Mouse (Mus musculus) spleen, postnatal 4 days (tissue): Measurements from ENCODE around the gene Gm49325.

Experiments used
- DNase-seq, 2 experiments: peaks; one replicate each; pipeline ENCODE4 v3.0.0; 2022; ENCODE audit warnings: low spot score in 2 of 2

Gene Gm49325

GRCm38 (mm10) chr10:77626036-77626435 lies 20.0 kb downstream of the Gm49325 start:
- DNase-seq, result no peak

- no peak for DNase-seq
These were observed 20.6 kb downstream of the Gm49325 start for GRCm38 (mm10) chr10:77626591-77626990.

DNA sequence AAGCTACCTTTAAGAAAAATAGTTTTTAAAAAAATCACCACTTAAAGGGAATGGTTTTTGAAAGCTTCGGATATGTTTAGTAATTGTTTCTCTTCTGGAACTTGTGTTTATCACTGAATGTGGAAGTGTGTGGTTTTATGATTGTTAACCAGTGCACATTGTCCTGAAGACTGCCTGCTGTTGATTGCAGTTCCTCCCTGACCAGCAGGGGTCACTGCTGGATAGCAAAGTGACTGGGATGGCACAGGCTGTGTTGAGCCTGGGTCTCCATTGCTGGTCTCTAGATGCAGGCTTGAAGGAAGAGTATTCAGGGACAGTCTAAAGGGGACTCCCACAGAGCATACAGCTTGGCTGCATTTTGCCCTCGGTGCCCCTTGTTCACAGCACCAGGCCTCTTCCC lies 21.5 kb downstream of the Gm49325 start:
- peak; percentile 80 to 92 for DNase-seq

- no peak for DNase-seq
These were observed 23.2 kb downstream of the Gm49325 start for GRCm38 (mm10) chr10:77629163-77629562.

DNA sequence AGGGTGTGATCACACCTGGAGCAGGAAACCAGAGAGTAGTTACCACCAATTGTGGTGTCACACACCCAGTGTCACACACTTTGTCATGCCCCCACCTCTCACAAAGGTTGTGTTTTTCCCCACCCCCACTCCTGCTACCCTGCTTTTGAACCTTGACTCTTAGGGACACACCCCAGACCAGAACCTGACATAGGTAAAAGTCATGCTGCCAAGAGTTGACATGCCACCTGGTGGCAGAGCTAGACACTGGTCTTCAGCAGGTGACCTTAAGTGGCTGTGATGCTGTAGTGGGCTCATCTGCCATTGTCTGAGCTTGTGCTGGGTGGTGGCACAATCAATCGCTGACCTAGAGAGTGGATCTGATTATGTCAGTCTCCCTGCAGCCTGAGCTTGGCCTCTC lies 24.0 kb downstream of the Gm49325 start:
- DNase-seq, result no peak

GRCm38 (mm10) chr10:77634016-77634415 lies 28.0 kb downstream of the Gm49325 start:
- no peak for DNase-seq

GRCm38 (mm10) chr10:77634452-77635231 lies 28.6 kb downstream of the Gm49325 start:
- no peak for DNase-seq

DNA sequence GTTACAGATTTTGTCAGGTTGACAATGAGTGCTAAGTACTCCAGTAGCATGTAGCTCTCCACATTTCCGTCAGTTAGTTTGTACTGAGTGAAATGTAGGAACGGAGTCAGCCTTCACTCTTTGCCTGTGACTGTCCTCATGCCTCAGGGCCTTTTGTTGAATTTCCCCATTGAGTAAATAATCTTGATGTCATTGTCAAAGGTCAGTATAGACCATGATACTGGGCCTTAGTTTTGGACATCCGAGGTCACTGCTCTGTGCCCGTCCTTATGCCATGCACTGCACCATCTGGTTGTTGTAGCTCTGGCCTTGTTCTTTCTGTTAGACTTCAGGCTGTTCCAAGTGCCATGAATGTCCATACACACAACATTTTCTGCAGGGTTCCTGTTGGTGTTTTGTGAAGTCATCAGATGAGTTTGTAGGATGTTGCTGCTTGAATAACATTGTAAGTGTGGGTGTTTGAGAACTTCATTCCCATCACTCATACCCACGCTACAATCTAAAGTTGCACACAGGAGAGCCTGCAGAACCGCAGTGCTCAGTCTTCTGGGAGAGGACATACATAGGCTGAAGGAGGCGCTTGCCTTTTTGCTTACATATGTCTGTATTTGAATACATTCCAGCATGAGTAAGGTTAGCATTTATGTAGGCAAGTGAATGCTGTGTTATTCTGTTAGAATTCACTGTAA lies 30.4 kb downstream of the Gm49325 start:
- DNase-seq, result no peak

- DNase-seq, result no peak
These were observed 33.0 kb downstream of the Gm49325 start for GRCm38 (mm10) chr10:77638956-77639355.

GRCm38 (mm10) chr10:77643160-77643559 lies 37.2 kb downstream of the Gm49325 start:
- no peak for DNase-seq

DNA sequence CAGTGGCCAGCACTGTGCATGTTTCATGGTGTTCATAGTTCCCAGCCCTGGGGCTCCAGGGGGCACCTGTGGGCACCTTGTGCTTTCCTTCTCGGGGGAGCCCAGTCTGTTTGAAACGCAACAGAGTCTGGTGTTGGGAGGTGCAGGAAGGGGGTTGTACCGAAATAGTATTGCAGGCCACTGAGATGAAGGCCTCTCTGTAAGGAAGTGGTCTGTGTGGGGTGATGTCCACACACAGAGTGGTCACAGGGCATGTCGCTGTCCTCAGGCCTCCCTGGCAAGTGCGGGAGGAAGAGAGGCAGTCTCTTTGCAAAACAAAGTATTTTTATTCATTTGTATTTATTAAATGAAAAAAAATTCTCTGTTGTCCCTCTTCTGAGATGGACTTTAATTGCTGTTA lies 39.6 kb downstream of the Gm49325 start:
- no peak for DNase-seq

GRCm38 (mm10) chr10:77647461-77647860 lies 41.5 kb downstream of the Gm49325 start:
- DNase-seq, result no peak

GRCm38 (mm10) chr10:77647901-77648300 lies 41.9 kb downstream of the Gm49325 start:
- DNase-seq, result no peak

- DNase-seq, result no peak
These were observed 46.0 kb downstream of the Gm49325 start for GRCm38 (mm10) chr10:77652046-77652445.

GRCm38 (mm10) chr10:77658286-77658994 lies 52.4 kb downstream of the Gm49325 start:
- no peak for DNase-seq

GRCm38 (mm10) chr10:77663949-77664665 lies 58.1 kb downstream of the Gm49325 start:
- DNase-seq, result no peak

DNA sequence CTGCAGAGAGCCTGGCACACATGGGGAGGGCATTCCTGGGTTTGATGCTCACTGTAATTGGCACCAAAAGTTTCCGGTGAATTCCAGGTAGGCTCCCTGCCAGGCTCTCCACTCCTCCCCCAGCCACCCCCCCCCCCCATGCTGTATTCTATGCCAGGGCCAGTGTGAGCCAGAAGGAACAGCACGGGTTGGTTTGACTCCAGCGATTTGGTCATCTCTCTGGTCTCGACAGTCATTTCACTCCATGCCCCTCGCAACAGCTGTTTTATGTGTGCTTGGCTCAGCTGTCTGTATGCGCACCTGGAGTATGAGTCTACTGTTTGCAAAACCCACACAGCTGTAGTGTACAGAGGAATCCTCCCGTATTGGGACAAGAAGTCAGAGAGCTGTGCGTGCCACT lies 60.3 kb downstream of the Gm49325 start:
- DNase-seq, result no peak

DNA sequence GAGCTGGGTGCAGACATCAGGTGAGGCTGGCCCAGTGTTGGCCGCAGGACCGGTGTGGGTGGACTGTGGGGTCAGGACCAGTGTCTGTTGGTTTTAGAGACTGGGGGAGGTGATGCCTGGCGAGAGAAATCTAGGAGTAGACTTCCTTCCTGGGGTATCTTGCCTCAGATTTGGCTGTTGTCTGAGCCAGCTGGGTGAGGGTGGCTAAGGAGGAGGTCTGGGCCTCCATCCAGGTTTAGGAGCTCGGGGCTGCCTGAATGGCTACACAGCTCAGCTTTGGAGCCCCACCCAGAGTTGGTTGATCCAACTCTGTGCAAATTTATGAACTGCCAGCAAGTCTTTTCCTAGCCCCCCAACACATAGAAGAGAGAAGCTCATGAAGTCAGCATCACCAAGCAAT lies 61.4 kb downstream of the Gm49325 start:
- no peak for DNase-seq

DNA sequence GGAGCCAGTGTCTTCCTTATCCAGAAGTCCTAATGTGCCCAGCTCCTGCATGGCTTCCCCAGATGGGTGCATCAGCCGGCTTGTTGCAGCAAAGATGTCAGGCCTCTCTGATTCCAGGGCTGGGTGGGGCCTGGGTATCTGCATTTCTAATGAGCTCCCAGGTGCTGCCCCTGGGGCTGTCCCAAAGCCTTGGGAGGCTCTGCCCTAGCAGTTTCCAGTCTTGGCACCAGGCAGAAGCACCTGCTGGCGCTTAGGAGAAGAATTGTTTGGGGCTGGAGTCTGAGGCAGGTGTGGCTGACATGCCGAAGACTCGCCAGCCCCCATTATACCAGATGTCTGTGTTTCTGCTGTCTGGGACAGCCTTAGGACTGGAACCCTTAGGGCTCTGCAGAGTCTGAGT lies 64.7 kb downstream of the Gm49325 start:
- no peak for DNase-seq

GRCm38 (mm10) chr10:77671519-77671918 lies 65.5 kb downstream of the Gm49325 start:
- DNase-seq, result no peak

DNA sequence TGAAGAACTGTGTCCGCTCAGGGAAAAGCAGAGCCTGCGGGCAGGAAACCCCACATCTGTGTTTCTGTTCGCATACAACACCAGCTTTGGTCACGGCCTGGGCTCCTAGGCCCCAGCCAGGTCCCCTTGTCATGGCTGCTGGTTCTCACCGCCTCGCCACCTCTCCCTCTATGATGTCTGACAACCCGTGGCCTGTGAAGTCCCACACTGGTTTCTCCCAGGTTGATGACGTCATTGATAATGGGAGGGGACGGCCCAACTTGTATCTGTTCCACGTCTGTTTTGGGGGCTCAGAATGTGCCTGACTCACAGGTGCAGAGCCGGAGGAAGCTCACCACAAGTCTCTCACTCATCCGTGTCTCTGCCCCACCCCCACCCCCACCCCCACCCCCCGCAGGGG lies 67.8 kb downstream of the Gm49325 start:
- DNase-seq, result no peak

DNA sequence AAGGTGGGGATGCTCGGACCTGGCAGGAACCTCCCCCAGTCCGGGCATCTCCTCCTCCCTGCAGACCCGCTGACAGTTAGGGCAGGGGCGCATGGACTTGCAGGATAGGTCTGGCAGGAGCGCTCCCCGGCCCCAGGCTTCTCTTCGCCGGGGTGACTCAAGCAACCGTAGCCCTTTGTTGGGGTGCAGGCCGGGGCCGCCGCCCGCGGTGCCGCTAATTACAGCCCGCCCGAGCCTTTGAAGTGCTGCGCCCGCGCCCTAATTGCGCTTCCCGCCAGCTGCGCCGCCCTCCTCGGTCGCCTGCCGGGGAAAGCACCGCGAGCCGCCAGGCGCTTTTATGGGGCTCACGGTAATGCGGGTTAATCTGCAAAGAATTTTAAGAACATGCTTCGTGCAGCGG lies 71.6 kb downstream of the Gm49325 start:
- no peak for DNase-seq
